Mouse (Mus musculus) E14TG2a.4 (cell line): ENCODE data around the gene Olfr9.

ENCODE experiments used
- CTCF ChIP-seq: conservative IDR thresholded peaks from 2 replicates; pipeline ENCODE4 v1.5.1; 2014; ENCODE audit warnings: low read length
- NANOG ChIP-seq: IDR thresholded peaks from 2 replicates; pipeline ENCODE4 v1.6.1; 2014; ENCODE audit warnings: borderline replicate concordance, low read length, mixed read lengths
- POU5F1 ChIP-seq: IDR thresholded peaks from 2 replicates; pipeline ENCODE4 v1.6.1; 2014; ENCODE audit warnings: low read length, borderline replicate concordance

DNA sequence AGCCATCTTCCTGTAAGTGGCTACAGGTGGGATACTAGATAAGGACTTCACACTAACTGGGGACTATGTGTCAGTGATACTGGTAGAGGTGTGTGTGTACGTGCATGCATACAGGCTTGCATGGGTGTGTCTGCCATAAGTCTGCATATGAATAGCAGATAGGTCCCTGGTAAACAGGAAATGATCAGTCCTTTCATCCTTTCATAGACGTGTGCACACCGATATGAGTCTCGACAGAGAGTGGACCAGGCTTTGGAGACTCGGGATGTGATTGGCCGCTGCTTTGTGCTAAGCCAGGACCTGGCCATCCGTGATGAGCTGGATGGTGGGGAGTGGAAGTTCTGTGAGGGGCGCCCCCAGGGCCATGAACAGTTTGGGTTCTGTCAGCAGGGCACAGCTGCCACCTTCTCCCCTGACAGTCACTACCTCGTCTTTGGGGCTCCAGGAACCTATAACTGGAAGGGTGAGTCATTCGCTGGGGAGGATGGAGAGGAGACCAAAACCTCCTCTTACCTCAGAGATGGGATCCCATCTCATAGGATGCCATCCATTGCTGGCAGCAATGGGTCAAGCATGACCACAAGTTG is 48.7 kb upstream of the Olfr9 start:
- TF ChIP-seq CTCF (no peak), POU5F1 (no peak), NANOG (no peak)
